Mouse (Mus musculus) kidney, embryonic 16.5 days (tissue): Measurements from ENCODE around the gene Chid1. TPM values are rescaled to one million over a fixed set of nuclear protein-coding genes. Genes with fewer than 3 reads are reported as not detected.
A peak's percentile ranks its signal among the peaks of the same experiment; 100 is the strongest.
"Not testable (repeated sequence)": the region's sequence is repeated elsewhere in the genome, so short reads cannot be mapped to it uniquely, and the experiment has no call there.

Source experiments
- ATAC-seq: fragments of 200-750 bp; cut with Nextera tagmentation; 2 replicates; pipeline ENCODE4 v1.8.0; 2017; ENCODE audit warnings: moderate TSS enrichment; ENCODE audit not compliant: low FRiP score, low TSS enrichment
- H3K27ac ChIP-seq: fragments of 300-500 bp; sonication (generic); 2 replicates; pipeline ENCODE4 v1.5.1; 2014; ENCODE audit warnings: low read length
- H3K27me3 ChIP-seq: fragments of 300-500 bp; sonication (generic); 2 replicates; pipeline ENCODE4 v1.6.1; 2014; ENCODE audit warnings: low read length, control low read depth, mixed read lengths; ENCODE audit not compliant: insufficient read depth
- H3K36me3 ChIP-seq: fragments of 300-500 bp; sonication (generic); 2 replicates; pipeline ENCODE4 v1.6.1; 2014; ENCODE audit warnings: low read length, control low read depth, mixed read lengths; ENCODE audit not compliant: insufficient read depth
- H3K4me1 ChIP-seq: fragments of 300-500 bp; sonication (generic); 2 replicates; pipeline ENCODE4 v1.6.1; 2014; ENCODE audit warnings: low read length, control low read depth, mixed read lengths; ENCODE audit not compliant: insufficient read depth
- H3K4me2 ChIP-seq: fragments of 300-500 bp; sonication (generic); replicated peaks from 2 replicates; pipeline ENCODE4 v1.6.1; 2014; ENCODE audit warnings: low read depth, low read length
- H3K4me3 ChIP-seq: fragments of 300-500 bp; sonication (generic); 2 replicates; pipeline ENCODE4 v1.5.1; 2014; ENCODE audit warnings: mild to moderate bottlenecking, low read length
- H3K9ac ChIP-seq: fragments of 300-500 bp; sonication (generic); replicated peaks from 2 replicates; pipeline ENCODE4 v1.6.1; 2014; ENCODE audit warnings: low read length
- H3K9me3 ChIP-seq: fragments of 300-500 bp; sonication (generic); 2 replicates; pipeline ENCODE4 v1.6.1; 2016; ENCODE audit warnings: low read length, control low read depth
- WGBS: fragments of 180-500 bp; shearing (Covaris S2); extraction: QIAGEN DNeasy Blood & Tissue Kit; methylation state at CpG from one replicate; pipeline ENCODE4 v1.1.7; 2014; 5-methylcytosine and 5-hydroxymethylcytosine counted together
- polyA plus RNA-seq: library from polyadenylated mRNA; unstranded; fragments of >200 nt; fragmentation: Nextera tagmentation; extraction: Ambion mirVana; gene quantifications from 2 replicates; pipeline ENCODE4 v1.2.1, GENCODE M21; 2015

The Chid1 gene
- polyA plus RNA-seq, 1 experiment from 2014 or later, result 47.7 TPM

- ATAC-seq, result no peak
- H3K36me3 ChIP-seq, result peaks cover 31% of the 10 kb centered on the region
- no peak overlapping the region for H3K4me2 ChIP-seq
- no peak overlapping the region for H3K4me3 ChIP-seq
- no peaks in the 10 kb centered on the region for H3K27me3 ChIP-seq
- WGBS, result 78% methylated on average over 2 of the region's 2 CpGs
- H3K4me1 ChIP-seq, result peaks cover 16% of the 10 kb centered on the region
- H3K9ac ChIP-seq, result no peak overlapping the region
- no peaks in the 10 kb centered on the region for H3K9me3 ChIP-seq
- no peak overlapping the region for H3K27ac ChIP-seq
These were observed 86.0 kb downstream of the Chid1 start for GRCm38 (mm10) chr7:141453636-141454035.

DNA sequence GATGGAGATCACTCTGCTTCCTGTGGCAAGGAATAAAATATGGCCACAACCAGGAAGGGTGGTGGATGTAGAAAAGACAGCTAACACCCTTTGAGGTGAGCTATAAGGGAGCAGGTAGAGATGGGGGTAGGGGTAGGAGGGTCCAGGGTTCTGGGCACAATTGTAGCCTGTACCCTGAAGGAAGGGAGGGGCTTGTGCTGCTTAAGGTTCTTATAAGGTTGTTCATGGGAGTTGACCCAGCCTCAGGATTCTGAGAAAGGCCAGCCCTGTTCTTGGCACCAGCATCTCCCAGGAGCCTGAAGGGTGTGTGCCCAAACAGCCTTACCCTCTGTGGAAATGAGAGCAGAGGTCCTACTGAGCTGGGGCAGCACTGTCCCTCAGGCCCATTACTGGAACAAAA lies 87.7 kb downstream of the Chid1 start:
- H3K4me3 ChIP-seq, result no peak overlapping the region
- no peak overlapping the region for H3K4me2 ChIP-seq
- no peak for ATAC-seq
- no peaks in the 10 kb centered on the region for H3K27me3 ChIP-seq
- no peak overlapping the region for H3K27ac ChIP-seq
- H3K9ac ChIP-seq, result no peak overlapping the region; the same call in 1 of the 2 replicates
- no peaks in the 10 kb centered on the region for H3K9me3 ChIP-seq
- H3K4me1 ChIP-seq, result peaks cover 21% of the 10 kb centered on the region
- H3K36me3 ChIP-seq, result peaks cover 33% of the 10 kb centered on the region

DNA sequence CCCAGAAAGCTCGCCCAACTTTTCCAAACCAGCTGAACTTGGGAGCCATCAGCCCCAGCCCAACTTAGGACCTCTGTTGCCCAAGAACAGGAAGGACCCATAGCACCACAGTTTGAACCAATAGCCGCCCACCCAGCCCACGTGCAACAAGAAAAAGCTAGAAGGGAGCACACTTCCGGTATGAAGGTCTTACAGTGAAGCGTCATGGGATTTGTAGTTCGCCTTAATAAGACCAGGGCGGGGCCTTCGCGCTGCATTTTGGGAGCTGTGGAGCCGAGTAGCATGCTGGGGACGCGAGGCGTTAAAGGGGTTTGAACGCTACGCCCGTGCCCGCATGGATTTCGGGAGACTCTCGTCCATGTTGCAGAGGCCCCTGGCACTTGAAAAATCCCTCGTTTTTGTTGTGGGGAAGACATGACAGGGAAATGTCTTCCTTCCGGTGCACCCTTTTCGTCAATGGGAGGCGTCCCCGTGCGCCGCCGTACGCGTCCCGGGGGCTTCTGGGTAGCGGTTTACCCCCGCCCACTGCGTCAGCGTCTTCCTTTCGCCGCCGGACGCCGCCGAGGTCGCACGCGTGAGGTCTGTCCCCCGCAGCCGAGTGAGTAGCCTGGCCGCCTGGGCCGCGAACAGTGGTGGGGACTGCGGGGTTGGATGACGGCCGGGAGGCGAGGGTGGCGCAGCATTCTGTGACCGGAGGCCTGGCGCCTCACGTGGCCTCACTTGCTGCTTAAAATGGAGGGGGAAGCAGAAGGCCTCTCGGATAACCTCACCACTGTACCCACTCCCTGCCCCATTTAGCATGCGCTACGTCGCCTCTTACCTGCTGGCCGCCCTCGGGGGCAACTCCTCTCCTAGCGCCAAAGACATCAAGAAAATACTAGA lies 92.3 kb downstream of the Chid1 start, which contains the start of gene Rplp2:
TSS of gene Rplp2 (plus strand) at position 261 of the 882 bp plus-strand sequence.
- H3K4me1 ChIP-seq, result peaks cover 23% of the 10 kb centered on the region
- H3K9me3 ChIP-seq, result no peaks in the 10 kb centered on the region
- peaks cover 33% of the 10 kb centered on the region for H3K36me3 ChIP-seq
- H3K9ac ChIP-seq, result peak within 1 kb of the TSS; percentile 93
- no peaks in the 10 kb centered on the region for H3K27me3 ChIP-seq
- peak within 1 kb of the TSS; percentile 83 for H3K4me2 ChIP-seq
- ATAC-seq, result peak; percentile 87
- peak within 1 kb of the TSS; percentile 90 for H3K27ac ChIP-seq
- under 1% methylated on average over 63 of the region's 63 CpGs for WGBS
- peak within 1 kb of the TSS; percentile 88 for H3K4me3 ChIP-seq

DNA sequence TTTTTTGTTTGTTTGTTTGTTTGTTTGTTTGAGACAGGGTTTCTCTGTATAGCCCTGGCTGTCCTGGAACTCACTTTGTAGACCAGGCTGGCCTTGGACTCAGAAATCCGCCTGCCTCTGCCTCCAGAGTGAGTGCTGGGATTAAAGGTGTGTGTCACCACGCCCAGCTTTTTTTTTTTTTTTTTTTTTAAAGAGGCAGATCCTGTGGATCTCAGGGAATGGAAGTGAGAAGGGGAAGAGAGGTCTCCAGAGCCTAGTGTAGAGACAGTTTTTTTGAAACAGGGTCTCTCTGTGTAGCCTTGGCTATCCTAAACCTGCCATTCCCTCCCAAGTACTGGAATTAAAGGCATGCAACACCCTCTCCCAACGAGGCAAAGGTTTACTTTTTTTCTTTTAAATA lies 93.3 kb downstream of the Chid1 start:
- not testable (repeated sequence) for ATAC-seq, H3K4me2 ChIP-seq, H3K4me3 ChIP-seq, H3K27ac ChIP-seq, H3K9me3 ChIP-seq, H3K27me3 ChIP-seq, H3K9ac ChIP-seq
- WGBS, result 84% methylated on average over 3 of the region's 3 CpGs
- Histone ChIP-seq H3K4me1 (peaks cover 31% of the 10 kb centered on the region), H3K36me3 (peaks cover 24% of the 10 kb centered on the region)

DNA sequence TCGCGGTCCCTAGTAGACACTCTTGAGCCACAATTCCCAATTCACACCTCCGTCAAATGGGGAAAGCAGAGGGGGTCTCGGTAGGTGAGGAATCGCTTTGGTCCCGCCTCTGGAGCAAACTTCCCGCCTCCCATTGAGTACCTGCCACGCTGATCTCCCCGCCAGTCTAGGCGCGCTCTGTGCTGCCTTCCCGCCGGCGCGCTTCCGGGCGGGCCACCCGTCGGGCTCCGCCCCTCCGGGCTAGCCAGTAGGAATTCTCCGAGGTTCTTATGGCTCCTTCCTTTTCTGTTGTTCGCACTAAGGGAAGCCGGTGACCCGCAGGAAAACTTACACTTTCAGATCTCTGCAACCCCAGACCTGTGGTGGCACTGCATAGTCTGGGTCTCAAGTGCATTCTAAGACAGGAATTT lies 95.8 kb downstream of the Chid1 start, which contains the start of gene Pidd1:
TSS of gene Pidd1 (minus strand) at position 198 of the 410 bp plus-strand sequence.
- no peaks in the 10 kb centered on the region for H3K27me3 ChIP-seq
- H3K4me3 ChIP-seq, result peak within 1 kb of the TSS; percentile 54
- no peaks in the 10 kb centered on the region for H3K9me3 ChIP-seq
- ATAC-seq, result peak; percentile 57
- under 1% methylated on average over 25 of the region's 25 CpGs for WGBS
- peak within 1 kb of the TSS; percentile 66 for H3K9ac ChIP-seq
- H3K27ac ChIP-seq, result peak within 1 kb of the TSS; percentile 68; the same call in 1 of the 2 replicates
- peak within 1 kb of the TSS; percentile 89 for H3K4me2 ChIP-seq
- peaks cover 16% of the 10 kb centered on the region; the same call in 1 of the 2 replicates for H3K36me3 ChIP-seq
- H3K4me1 ChIP-seq, result peaks cover 29% of the 10 kb centered on the region

Other genes starting within 250 kb of the Chid1 start
- 1.3 and 1.5 TPM in 2 replicates for gene Drd4, start 247.9 kb downstream of the Chid1 start, polyA plus RNA-seq
- 77.4 and 87.5 TPM in 2 replicates for gene Deaf1, start 212.2 kb downstream of the Chid1 start, polyA plus RNA-seq
- gene Tmem80, start 212.1 kb downstream of the Chid1 start, polyA plus RNA-seq, result 49.3 and 59.8 TPM in 2 replicates
- 59.4 and 62.9 TPM in 2 replicates for gene Eps8l2, start 201.0 kb downstream of the Chid1 start, polyA plus RNA-seq
- gene Taldo1, start 147.7 kb downstream of the Chid1 start, polyA plus RNA-seq, result 371 and 374 TPM in 2 replicates
- gene Gatd1, start 125.7 kb downstream of the Chid1 start, polyA plus RNA-seq, result 63.7 and 65.3 TPM in 2 replicates
- gene Cend1, start 110.4 kb downstream of the Chid1 start, polyA plus RNA-seq, result 3.0 TPM in 2 replicates
- gene Slc25a22, start 102.0 kb downstream of the Chid1 start, polyA plus RNA-seq, result 33.2 and 39.9 TPM in 2 replicates
- 11.4 and 12.6 TPM in 2 replicates for gene Pidd1, start 95.8 kb downstream of the Chid1 start, polyA plus RNA-seq
- gene Rplp2, start 92.5 kb downstream of the Chid1 start, polyA plus RNA-seq, result 1,055 and 1,146 TPM in 2 replicates
- gene Pnpla2, start 84.7 kb downstream of the Chid1 start, polyA plus RNA-seq, result 47.0 and 51.5 TPM in 2 replicates
- gene Cracr2b, start 78.8 kb downstream of the Chid1 start, polyA plus RNA-seq, result 23.7 and 24.1 TPM in 2 replicates
- gene Cd151, start 72.5 kb downstream of the Chid1 start, polyA plus RNA-seq, result 48.4 and 54.3 TPM in 2 replicates
- gene Polr2l, start 64.7 kb downstream of the Chid1 start, polyA plus RNA-seq, result 68.8 and 73.2 TPM in 2 replicates
- 105 and 110 TPM in 2 replicates for gene Tspan4, start 64.6 kb downstream of the Chid1 start, polyA plus RNA-seq
- gene Ap2a2, start 22.3 kb upstream of the Chid1 start, polyA plus RNA-seq, result 99.4 and 100 TPM in 2 replicates
- 0.24 and 0.26 TPM in 2 replicates for gene Muc6, start 115.5 kb upstream of the Chid1 start, polyA plus RNA-seq
- 0.17 and 0.45 TPM in 2 replicates for gene Muc2, start 150.5 kb upstream of the Chid1 start, polyA plus RNA-seq
- not detected in 2 replicates for gene Muc5ac, start 249.1 kb upstream of the Chid1 start, polyA plus RNA-seq